Mouse (Mus musculus) monocyte, adult 5-6 weeks (primary cell): ENCODE measurements around the gene Rer1. TPM values are rescaled to one million over a fixed set of nuclear protein-coding genes. Genes with fewer than 3 reads are reported as not detected.

Source experiments
- ATAC-seq: fragments of 153-309, 156-312 bp; replicated peaks from 2 replicates; pipeline ENCODE4 v1.8.0; 2017; ENCODE audit warnings: mild to moderate bottlenecking; ENCODE audit not compliant: low TSS enrichment, insufficient number of reproducible peaks, severe bottlenecking, poor library complexity, low FRiP score
- total RNA-seq: library from RNA; stranded (forward); fragments of 200-1000, 200-491, 200-594 nt; gene quantifications from 3 replicates; pipeline ENCODE4 v1.2.3, GENCODE M21; 2017

Gene Rer1
- total RNA-seq, 1 experiment from 2014 or later = 111 TPM

GRCm38 (mm10) chr4:155046636-155047035 is 39.5 kb downstream of the Rer1 start:
- ATAC-seq = no peak

DNA sequence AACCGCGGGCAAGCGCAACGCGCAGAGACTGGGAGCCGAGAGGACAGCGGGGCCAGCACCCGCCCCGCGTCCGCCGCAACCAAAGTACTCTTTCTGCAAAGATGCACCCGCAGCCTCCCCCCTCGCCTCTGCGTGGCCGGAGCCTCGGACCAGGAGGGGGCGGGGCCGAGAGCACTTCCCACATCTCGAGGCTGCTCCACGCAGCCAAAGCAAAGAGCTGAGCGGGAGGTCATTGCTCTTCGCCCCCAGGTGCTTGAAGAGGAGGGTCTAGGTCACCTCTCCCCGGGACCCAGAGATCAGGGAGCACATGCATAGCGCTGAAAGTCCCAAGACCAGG is 42.9 kb downstream of the Rer1 start:
- ATAC-seq = no peak

GRCm38 (mm10) chr4:155042606-155043288 is 43.4 kb downstream of the Rer1 start:
- no peak for ATAC-seq

DNA sequence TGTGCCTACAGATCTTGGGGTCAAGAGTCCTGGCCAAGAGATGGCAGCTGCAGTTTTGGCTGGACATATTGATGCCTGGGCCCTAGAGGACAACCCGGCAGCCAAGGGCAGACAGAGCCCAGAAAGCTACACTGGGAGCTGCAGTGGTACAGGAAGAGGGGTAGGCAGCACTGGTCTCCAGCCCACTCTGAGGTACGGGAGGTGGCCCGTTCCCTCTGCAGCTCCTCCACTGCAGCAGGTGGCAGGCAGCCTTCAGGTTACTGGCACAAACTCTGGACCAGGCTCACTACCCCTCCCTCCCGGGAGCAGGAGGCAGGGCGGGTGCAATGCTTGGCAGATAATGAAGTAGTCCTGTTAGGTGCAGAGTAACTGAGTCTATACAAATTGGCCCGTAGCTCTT is 45.5 kb downstream of the Rer1 start:
- ATAC-seq = no peak

GRCm38 (mm10) chr4:155040197-155040596 is 46.0 kb downstream of the Rer1 start:
- ATAC-seq = no peak

GRCm38 (mm10) chr4:155034787-155035186 is 51.4 kb downstream of the Rer1 start:
- no peak for ATAC-seq

- ATAC-seq = no peak
Measured at GRCm38 (mm10) chr4:155034202-155034601, 52.0 kb downstream of the Rer1 start.

GRCm38 (mm10) chr4:155033115-155033514 is 53.1 kb downstream of the Rer1 start:
- no peak for ATAC-seq

DNA sequence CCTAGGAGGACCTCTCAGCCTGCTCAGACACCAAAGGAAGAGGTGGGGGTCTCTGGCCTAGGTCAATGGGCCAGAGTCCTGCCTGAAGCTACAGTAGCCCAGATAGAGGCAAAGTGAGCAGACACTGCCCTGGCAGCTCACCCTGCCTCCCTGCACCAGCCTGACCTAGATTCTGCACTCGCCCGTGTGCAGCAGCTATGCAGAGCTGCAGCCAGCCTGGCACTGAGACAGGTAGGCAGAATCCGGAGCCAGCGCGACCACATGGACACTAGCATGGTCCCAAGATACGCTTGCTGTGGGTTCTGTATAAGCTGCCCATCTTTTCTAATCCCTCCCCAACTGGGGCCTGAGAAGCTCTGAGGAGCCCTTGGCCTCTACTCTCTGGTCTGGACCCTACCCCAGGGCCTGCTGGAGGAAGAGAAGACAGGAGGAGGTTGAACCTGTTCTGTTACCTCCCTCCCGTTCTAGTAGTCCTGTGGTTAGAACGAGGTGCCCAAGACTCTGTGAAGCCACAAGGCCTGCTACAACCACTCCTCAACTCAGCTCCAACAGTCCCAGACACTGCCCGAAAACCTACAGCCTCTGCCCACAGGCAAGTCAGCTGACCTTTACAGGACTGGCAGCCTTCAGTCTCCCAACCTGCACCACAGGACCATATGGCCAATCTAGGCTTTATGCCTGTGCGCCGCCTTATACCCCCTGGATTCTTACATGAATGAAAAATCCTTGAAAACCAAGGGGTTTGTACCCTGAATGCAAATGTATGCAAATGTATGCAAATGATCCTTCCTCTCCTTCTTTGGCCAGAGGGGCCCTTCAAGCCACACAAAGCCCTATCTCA is 61.8 kb downstream of the Rer1 start:
- ATAC-seq = no peak

Other genes starting within 250 kb of the Rer1 start
- not detected in 3 replicates for gene Ttc34, start 248.9 kb downstream of the Rer1 start, total RNA-seq
- gene Mmel1, start 216.8 kb downstream of the Rer1 start, total RNA-seq = 0.29 to 0.39 TPM in 2 of 3 replicates, not detected in the other
- 3.1 to 3.5 TPM (median 3.3 TPM) in 3 replicates for gene Fam213b, start 187.2 kb downstream of the Rer1 start, total RNA-seq
- gene Tnfrsf14, start 157.8 kb downstream of the Rer1 start, total RNA-seq = 20.8 to 45.5 TPM (median 29.3 TPM) in 3 replicates
- not detected in 3 replicates for gene Hes5, start 125.5 kb downstream of the Rer1 start, total RNA-seq
- 26.6 to 36.7 TPM (median 30.2 TPM) in 3 replicates for gene Pank4, start 122.3 kb downstream of the Rer1 start, total RNA-seq
- gene Plch2, start 29.6 kb downstream of the Rer1 start, total RNA-seq = not detected in 3 replicates
- 1.6 to 6.2 TPM (median 3.1 TPM) in 3 replicates for gene Pex10, start 19.4 kb downstream of the Rer1 start, total RNA-seq
- 0.97 TPM in 1 of 3 replicates, not detected in the others for gene Morn1, start 195 bp upstream of the Rer1 start, total RNA-seq
- gene Ski, start 136.2 kb upstream of the Rer1 start, total RNA-seq = 13.5 to 26.2 TPM (median 17.7 TPM) in 3 replicates
- 15.4 to 17.5 TPM (median 17.0 TPM) in 3 replicates for gene Faap20, start 163.4 kb upstream of the Rer1 start, total RNA-seq